Mouse (Mus musculus) erythroblast, embryonic 14.5 days (primary cell): Measurements from ENCODE around the gene Gm28539. TPM values are rescaled to one million over a fixed set of nuclear protein-coding genes. Genes with fewer than 3 reads are reported as not detected.

Experiments
- H3K27me3 ChIP-seq: 2 replicates; pipeline ENCODE4 v1.6.1; 2012; ENCODE audit warnings: inconsistent platforms; ENCODE audit not compliant: control insufficient read depth
- H3K36me3 ChIP-seq: 2 replicates; pipeline ENCODE4 v1.6.1; 2012; ENCODE audit warnings: mild to moderate bottlenecking, inconsistent platforms; ENCODE audit not compliant: control insufficient read depth
- H3K4me1 ChIP-seq: 2 replicates; pipeline ENCODE4 v1.6.1; 2012; ENCODE audit warnings: inconsistent platforms; ENCODE audit not compliant: control insufficient read depth
- H3K4me3 ChIP-seq: replicated peaks from 2 replicates; pipeline ENCODE3; 2012; ENCODE audit warnings: moderate library complexity, mild to moderate bottlenecking, inconsistent platforms
- H3K9me3 ChIP-seq: 2 replicates; pipeline ENCODE4 v1.6.1; 2012; ENCODE audit warnings: low read length, inconsistent platforms, mixed read lengths; ENCODE audit not compliant: control insufficient read depth
- GATA1 ChIP-seq: IDR thresholded peaks from 2 replicates; pipeline ENCODE4 v1.6.1; 2012; ENCODE audit warnings: low read length, inconsistent platforms, mixed read lengths
- TAL1 ChIP-seq: IDR thresholded peaks from 3 replicates; pipeline ENCODE4 v1.6.1; 2012; ENCODE audit warnings: low read length, inconsistent platforms, mixed read lengths
- polyA plus RNA-seq: library from polyadenylated mRNA; stranded (reverse); fragments of >175 nt; gene quantifications from 2 replicates; pipeline ENCODE4 v1.2.3, GENCODE M21; 2012

Gene Gm28539
- not detected in 2 replicates for polyA plus RNA-seq

DNA sequence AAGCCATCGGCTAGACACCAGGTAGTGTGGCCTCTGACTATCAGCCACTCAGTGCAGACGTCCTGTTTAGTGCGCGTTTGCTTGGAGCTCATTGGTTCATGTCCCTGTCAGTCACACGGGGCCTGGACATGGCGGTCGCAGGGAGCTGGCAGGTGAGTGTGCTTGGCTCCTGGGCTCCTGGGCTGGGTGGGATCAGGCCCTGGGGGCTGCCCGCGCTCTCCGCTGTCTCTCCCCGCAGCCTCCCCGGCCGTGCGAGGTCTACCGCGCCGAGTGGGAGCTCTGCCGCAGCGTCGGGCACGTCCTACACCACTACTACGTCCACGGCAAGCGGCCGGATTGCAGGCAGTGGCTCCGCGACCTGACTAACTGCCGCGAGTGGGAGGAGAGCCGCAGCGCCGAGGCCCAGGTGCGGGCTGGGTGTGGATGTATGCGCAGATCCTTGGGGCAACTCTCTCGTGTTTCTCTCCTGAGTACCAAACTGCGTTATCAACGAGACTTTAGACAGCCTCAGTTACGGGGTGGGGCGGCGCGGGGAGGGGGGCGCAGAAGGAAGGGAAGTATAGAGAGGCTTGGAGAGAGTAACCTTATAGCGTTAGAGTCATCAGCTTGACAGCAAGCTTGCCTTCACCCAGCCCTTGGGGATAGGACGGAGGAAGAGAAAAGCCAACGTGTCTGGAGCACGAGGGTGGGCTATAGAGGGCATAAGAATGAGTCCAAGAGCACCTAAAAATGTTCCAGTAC, at the start of gene Gm28539, which contains the start of gene 2510002D24Rik:
Gene Gm28539, plus strand, starts transcription at position 117 of the 741 bp plus-strand sequence.
Gene 2510002D24Rik, plus strand, starts transcription at position 111 of the 741 bp plus-strand sequence.
- Histone ChIP-seq H3K4me1 (peaks cover 20% of the 10 kb centered on the region), H3K9me3 (no peaks in the 10 kb centered on the region), H3K27me3 (no peaks in the 10 kb centered on the region), H3K4me3 (peak within 1 kb of the TSS; percentile 89), H3K36me3 (peaks cover 63% of the 10 kb centered on the region)
- TF ChIP-seq TAL1 (no peak), GATA1 (no peak)

DNA sequence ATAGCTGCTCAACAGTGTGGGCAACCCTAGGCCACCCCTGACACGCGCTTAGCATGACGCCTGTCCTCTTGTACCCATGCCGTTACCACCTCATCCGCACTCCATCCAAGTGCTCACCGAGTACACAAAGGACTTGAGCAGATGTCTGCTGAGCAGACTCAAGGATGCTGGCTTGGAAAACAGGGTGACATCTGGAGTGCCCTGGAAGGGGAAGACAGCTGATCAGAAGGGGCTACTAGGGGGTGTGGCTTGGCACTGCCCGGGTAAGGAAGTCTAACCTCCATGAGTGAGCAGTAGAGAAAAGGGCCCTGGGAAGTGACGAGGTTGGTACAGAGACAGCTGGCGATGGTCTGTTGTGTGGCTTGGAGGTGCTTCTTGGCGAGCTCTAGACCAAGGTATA, 49.7 kb upstream of the Gm28539 start:
- Histone ChIP-seq H3K36me3 (peaks cover 97% of the 10 kb centered on the region), H3K9me3 (no peaks in the 10 kb centered on the region), H3K27me3 (no peaks in the 10 kb centered on the region), H3K4me3 (no peak overlapping the region), H3K4me1 (peaks cover 31% of the 10 kb centered on the region)
- TF ChIP-seq TAL1: no peak
- no peak for TF ChIP-seq GATA1

DNA sequence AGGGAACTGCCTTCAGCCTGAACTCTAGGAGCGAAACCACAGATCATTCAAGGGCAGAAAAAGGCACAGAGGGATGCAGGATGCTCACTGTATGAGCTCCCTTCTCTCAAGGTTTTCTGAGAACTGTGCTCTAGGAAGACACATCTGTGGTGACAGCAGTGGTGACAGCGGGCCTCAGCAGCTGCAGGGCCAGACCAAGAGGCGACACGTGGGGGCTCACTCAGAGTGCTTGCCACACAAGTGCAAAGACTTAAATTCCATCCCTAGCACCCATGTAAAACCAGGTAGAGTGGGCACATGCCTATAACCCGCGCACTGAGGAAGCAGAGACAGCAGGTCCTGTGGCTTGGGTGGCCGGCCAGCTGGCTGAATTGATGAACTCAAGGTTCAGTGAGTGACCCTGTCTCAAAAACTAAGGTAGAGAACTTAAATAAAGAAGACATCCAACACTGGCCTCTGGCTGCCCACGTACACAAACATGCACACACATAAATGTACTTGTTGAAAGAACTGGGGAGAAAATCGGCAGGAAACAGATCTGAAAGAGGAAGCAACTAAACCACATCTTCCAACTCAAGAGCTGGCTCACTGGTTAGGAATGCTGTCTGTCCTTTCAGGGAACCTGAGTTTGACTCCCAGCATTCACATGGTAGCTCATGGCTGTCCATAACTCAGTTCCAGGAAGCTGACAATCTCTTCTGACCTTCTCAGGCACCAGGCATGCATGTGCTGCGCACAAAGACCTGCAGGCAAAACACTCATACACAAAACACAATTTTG, 47.6 kb upstream of the Gm28539 start:
- Histone ChIP-seq H3K4me1 (peaks cover 31% of the 10 kb centered on the region), H3K4me3 (no peak overlapping the region), H3K36me3 (peaks cover 99% of the 10 kb centered on the region), H3K27me3 (no peaks in the 10 kb centered on the region), H3K9me3 (no peaks in the 10 kb centered on the region)
- TF ChIP-seq GATA1 (no peak), TAL1 (no peak)

DNA sequence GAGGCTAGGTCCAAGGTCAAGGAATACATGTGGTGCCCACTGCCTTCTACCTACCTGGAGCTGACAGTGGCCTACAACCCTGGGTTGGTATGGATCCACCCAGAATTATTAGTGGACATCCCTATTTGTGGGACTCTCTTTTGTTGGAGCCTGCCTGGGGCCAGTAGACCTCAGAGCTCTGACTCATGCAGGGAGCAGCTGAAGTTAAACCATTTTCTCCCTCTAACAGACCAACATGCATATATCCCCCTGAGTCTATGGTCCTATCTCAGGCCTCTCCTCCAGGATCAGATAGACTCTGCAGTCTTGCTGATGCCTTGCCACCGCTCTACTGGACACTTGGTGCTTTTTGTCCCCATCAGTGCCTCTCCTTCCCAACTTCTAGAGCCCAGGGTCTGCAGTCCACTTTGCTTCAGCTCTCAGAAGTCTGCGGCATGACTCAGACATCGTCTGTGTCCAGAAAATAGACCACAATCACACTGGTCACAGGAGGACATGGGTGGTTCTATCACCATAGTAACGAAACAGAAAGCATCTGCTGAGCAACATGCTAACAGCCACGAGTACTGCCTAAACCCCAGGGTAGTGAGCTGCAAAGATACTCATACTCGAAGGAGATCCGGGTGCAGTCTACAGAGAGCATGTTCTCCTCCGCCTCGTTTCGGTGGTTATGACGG, 41.0 kb upstream of the Gm28539 start:
- Histone ChIP-seq H3K36me3 (peaks cover 100% of the 10 kb centered on the region), H3K27me3 (no peaks in the 10 kb centered on the region), H3K4me3 (no peak overlapping the region), H3K4me1 (no peaks in the 10 kb centered on the region), H3K9me3 (no peaks in the 10 kb centered on the region)
- TF ChIP-seq GATA1 (no peak), TAL1 (no peak)

DNA sequence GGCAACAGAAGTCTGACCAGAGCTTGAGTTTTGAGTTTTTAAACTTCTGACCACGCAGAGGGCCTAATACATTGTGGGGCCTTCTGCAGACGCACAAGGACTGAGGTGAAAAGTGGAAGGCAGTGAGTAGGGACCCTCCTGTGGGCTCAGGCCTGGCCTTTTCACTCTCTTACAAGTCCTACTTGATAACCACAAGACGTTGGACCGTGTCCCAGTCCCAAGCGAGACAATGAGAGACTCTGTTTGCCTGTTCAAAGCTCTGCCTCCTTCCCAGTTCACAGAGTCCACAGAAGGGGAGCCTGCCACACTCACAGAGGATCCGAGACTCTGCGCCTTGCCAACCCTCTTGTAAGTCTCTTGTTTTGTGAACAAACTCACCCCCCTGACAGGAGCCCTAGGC, 39.7 kb upstream of the Gm28539 start:
- H3K36me3 ChIP-seq: peaks cover 100% of the 10 kb centered on the region
- no peaks in the 10 kb centered on the region for H3K4me1 ChIP-seq
- H3K4me3 ChIP-seq: no peak overlapping the region
- TF ChIP-seq GATA1 (no peak), TAL1 (no peak)
- H3K9me3 ChIP-seq: no peaks in the 10 kb centered on the region
- H3K27me3 ChIP-seq: no peaks in the 10 kb centered on the region

DNA sequence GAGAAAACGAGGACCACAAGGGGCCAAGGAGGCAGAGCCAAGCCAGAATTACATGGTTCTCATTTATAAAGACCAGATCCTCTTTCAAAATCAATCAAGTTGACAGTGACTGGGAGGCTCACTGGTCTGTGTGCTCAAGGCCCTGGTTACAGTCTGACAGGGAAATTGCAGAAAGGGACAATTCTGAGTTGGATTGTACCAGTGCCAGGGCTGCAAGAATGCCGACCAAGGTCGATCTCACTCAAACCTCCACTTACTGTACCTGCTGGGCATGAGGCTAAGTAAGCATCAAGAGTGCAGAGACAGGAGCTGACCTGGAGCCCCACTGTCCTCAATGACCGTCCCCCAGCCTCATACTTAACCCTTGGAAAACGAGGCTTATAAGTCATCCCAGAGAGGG, 38.2 kb upstream of the Gm28539 start:
- H3K36me3 ChIP-seq: peaks cover 94% of the 10 kb centered on the region
- no peaks in the 10 kb centered on the region for H3K9me3 ChIP-seq
- H3K4me1 ChIP-seq: no peaks in the 10 kb centered on the region
- TF ChIP-seq GATA1 (no peak), TAL1 (no peak)
- no peaks in the 10 kb centered on the region for H3K27me3 ChIP-seq
- H3K4me3 ChIP-seq: no peak overlapping the region

DNA sequence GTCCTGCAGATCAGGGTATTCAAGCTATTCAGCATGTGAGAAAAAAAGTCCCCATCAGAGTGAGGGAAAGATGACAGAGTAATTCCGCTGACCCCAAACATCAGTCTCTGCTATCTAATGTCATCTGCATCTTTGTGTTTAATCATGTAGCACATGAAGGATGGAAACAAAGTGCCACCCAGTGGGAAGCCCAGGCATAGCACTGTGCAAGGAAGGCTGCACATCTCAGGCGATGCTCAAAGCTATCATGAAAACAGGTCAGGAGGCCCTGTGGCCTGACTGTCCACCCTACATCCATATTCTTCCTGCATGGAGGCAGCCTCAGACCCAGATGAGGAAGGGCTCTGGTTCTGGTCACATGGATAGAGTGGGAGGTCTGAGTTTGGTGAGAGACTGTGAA, 37.5 kb upstream of the Gm28539 start:
- Histone ChIP-seq H3K27me3 (no peaks in the 10 kb centered on the region), H3K4me3 (no peak overlapping the region), H3K4me1 (no peaks in the 10 kb centered on the region), H3K9me3 (no peaks in the 10 kb centered on the region), H3K36me3 (peaks cover 92% of the 10 kb centered on the region)
- TF ChIP-seq TAL1 (no peak), GATA1 (no peak)

DNA sequence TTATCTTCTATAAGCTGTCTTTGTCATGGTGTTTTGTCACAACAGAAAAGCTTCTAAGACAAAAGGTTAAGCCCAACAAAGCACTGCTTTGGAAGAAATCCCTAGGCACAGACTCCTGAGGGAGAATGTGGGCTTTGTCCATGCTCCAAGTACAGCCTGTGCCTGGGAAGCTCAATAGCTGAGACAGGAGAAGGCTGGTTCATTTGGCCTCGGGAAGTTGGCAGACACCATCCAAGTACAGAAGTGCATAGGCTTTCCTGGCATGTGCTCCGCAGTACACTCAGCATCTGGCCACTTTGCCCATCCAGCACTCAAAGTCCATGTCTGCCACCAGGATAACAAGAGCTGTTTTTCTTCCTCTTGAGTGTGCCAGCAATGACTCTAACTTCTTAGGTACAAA, 30.6 kb upstream of the Gm28539 start:
- H3K4me1 ChIP-seq: peaks cover 27% of the 10 kb centered on the region
- no peaks in the 10 kb centered on the region for H3K27me3 ChIP-seq
- H3K4me3 ChIP-seq: no peak overlapping the region
- H3K36me3 ChIP-seq: peaks cover 90% of the 10 kb centered on the region
- no peaks in the 10 kb centered on the region; the same call in 1 of the 2 replicates for H3K9me3 ChIP-seq
- TF ChIP-seq TAL1: no peak

DNA sequence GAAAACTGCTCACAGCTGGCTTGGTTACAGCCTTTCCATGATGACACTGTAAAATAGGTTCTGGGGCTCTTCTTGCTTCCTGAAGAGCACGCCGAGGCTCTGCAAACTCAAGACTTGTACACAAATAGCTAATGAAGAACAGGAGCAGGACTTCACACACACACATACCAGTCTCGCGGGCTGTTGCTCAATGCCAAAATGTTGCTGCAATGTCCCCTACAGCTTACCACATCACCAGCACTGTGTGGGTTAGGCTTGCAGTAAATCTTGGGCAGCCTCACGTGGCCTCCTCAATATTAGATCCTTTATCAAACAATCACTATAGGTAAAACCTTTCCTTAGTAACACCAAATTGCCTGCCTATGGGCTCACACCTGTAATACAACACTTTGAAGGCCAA, 27.4 kb upstream of the Gm28539 start:
- no peaks in the 10 kb centered on the region for H3K27me3 ChIP-seq
- H3K4me3 ChIP-seq: no peak overlapping the region
- H3K9me3 ChIP-seq: no peaks in the 10 kb centered on the region; the same call in 1 of the 2 replicates
- peaks cover 71% of the 10 kb centered on the region for H3K36me3 ChIP-seq
- H3K4me1 ChIP-seq: peaks cover 48% of the 10 kb centered on the region
- no peak for TF ChIP-seq GATA1
